In genomic region chr8:126593889-126594480, GRCm38 (mm10) we compare ENCODE assay signal across 8 mouse cellular contexts. TPM values are rescaled to one million over a fixed set of nuclear protein-coding genes. Genes with fewer than 3 reads are reported as not detected.
A peak's percentile ranks its signal among the peaks of the same experiment; 100 is the strongest.
DNase-seq lines count a peak whose midpoint lies in the region; ATAC-seq and TF ChIP-seq lines count a peak whose summit lies in the region.

Irf2bp2 (minus strand) TSS chr8:126593986.

- H3K9me3 ChIP-seq in hindbrain, embryonic 13.5 days = no peaks in the 10 kb centered on the region

- in situ Hi-C loops in Patski (cut with MboI; ENCODE audit: low pct_unique_long_range_greater_than_20kb) = no loop called here

- H3K79me2 ChIP-seq in macrophage (ENCODE audit: inconsistent target) = peaks cover 34% of the 10 kb centered on the region

- peak; percentile 14 for ATAC-seq in Patski
- peak; percentile 82 for ATAC-seq in hindbrain, embryonic 13.5 days (ENCODE audit: low FRiP score)

- WGBS in hindbrain, embryonic 13.5 days = 1% methylated on average over 45 of the region's 56 CpGs
- WGBS in macrophage (ENCODE audit: missing documents) = 1% methylated on average over 38 of the region's 56 CpGs

- H3K9ac ChIP-seq in hindbrain, embryonic 13.5 days = peak within 1 kb of the TSS; percentile 100

- peaks cover 59% of the 10 kb centered on the region for H3K4me1 ChIP-seq in hindbrain, embryonic 13.5 days (replicated peaks)

- H3K36me3 ChIP-seq in hindbrain, embryonic 13.5 days = peaks cover 7% of the 10 kb centered on the region
- H3K36me3 ChIP-seq in macrophage (ENCODE audit: inconsistent target) = no peaks in the 10 kb centered on the region

- peak within 1 kb of the TSS; percentile 100 for H3K4me3 ChIP-seq in hindbrain, embryonic 13.5 days
- H3K4me3 ChIP-seq in macrophage (ENCODE audit: inconsistent target) = peak within 1 kb of the TSS; percentile 40

- CTCF ChIA-PET in Patski (lab: Charles Lee) = interaction anchor here (0.7 to 1.4 kb wide), 3 partner anchors 78 to 247 kb away, joined by 3 read pairs; no protein-coding TSS in a partner anchor

- peak within 1 kb of the TSS; percentile 100 for H3K4me2 ChIP-seq in hindbrain, embryonic 13.5 days

- no peak for TF ChIP-seq CTCF in Patski (IDR thresholded peaks at IDR 0.05)

- no peak for DNase-seq in Patski (ENCODE audit: low read depth, low spot score)
- DNase-seq in cerebellum, postnatal 10 days = peak; percentile 91 to 95
- peak; percentile 83 for DNase-seq in frontal cortex, postnatal 14 days (ENCODE audit: low spot score in 2 of 2)
- peak; percentile 81 for DNase-seq in left cerebral cortex, adult 11 months (ENCODE audit: low spot score)
- DNase-seq in right cerebral cortex, adult 18-20 months = peak; percentile 92
- peak; percentile 62 for DNase-seq in urinary bladder, postnatal 10 days (ENCODE audit: low spot score)

- H3K27me3 ChIP-seq in Patski = no peaks in the 10 kb centered on the region
- no peaks in the 10 kb centered on the region for H3K27me3 ChIP-seq in hindbrain, embryonic 13.5 days

- peak within 1 kb of the TSS; percentile 99 for H3K27ac ChIP-seq in hindbrain, embryonic 13.5 days
- H3K27ac ChIP-seq in macrophage = peak within 1 kb of the TSS; percentile 99

- POLR2A ChIA-PET in Patski (lab: Charles Lee) = interaction anchor here (0.6 to 5.0 kb wide), 12 partner anchors 45 to 290 kb away, joined by 3 to 38 read pairs (median 4); no protein-coding TSS in a partner anchor

RNA-seq across cellular contexts. Expression of gene Irf2bp2, which starts in this region (rescaled TPM):
- polyA plus RNA-seq in Patski (2021) (61.2 TPM), macrophage (2018) (39.1 to 68.1 TPM (median 42.7 TPM) in 3 replicates)
- 9.0 TPM in 2 replicates for polyA plus RNA-seq in hindbrain, embryonic 13.5 days (2015; fragmentation: Nextera tagmentation; extraction: Ambion mirVana)
- total RNA-seq in macrophage (2018; cell fraction: chromatin; rRNA removed) = 100 to 1,000 TPM in 19 of 26 experiments, 10 to 100 TPM in 6, 1 to 10 TPM in 1; 2.6 to 175 (median 132) TPM
- total RNA-seq in macrophage (2018; cell fraction: cytosol; rRNA removed) = 100 to 1,000 TPM in 12 of 26 experiments, 10 to 100 TPM in 14; 12.4 to 139 (median 98.3) TPM
- total RNA-seq in macrophage (2018; cell fraction: nucleus; rRNA removed) = 100 to 1,000 TPM in 23 of 26 experiments, 10 to 100 TPM in 3; 17.9 to 251 (median 174) TPM
